Mouse (Mus musculus) stomach, postnatal 0 days (tissue): Measurements from ENCODE around the gene Kiss1r. TPM values are rescaled to one million over a fixed set of nuclear protein-coding genes. Genes with fewer than 3 reads are reported as not detected.
A peak's percentile ranks its signal among the peaks of the same experiment; 100 is the strongest.

Source experiments
- ATAC-seq: fragments of 200-750 bp; cut with Nextera tagmentation; 2 replicates; pipeline ENCODE4 v1.8.0; 2017; ENCODE audit not compliant: low FRiP score, low TSS enrichment
- DNase-seq: peaks from one replicate; pipeline ENCODE4 v3.0.0-alpha.2; 2016; ENCODE audit warnings: low spot score
- H3K27ac ChIP-seq: fragments of 300-500 bp; sonication (generic); replicated peaks from 2 replicates; pipeline ENCODE4 v1.5.1; 2014; ENCODE audit warnings: mild to moderate bottlenecking, control low read depth
- H3K27me3 ChIP-seq: fragments of 300-500 bp; sonication (generic); 2 replicates; pipeline ENCODE4 v1.6.1; 2014; ENCODE audit warnings: low read length; ENCODE audit not compliant: control insufficient read depth, insufficient read depth
- H3K36me3 ChIP-seq: fragments of 300-500 bp; sonication (generic); 2 replicates; pipeline ENCODE4 v1.6.1; 2014; ENCODE audit warnings: low read length, mixed read lengths; ENCODE audit not compliant: control insufficient read depth, insufficient read depth
- H3K4me1 ChIP-seq: fragments of 300-500 bp; sonication (generic); replicated peaks from 2 replicates; pipeline ENCODE4 v1.6.1; 2014; ENCODE audit warnings: antibody characterized with exemption; ENCODE audit not compliant: control insufficient read depth, insufficient read depth
- H3K4me2 ChIP-seq: fragments of 300-500 bp; sonication (generic); replicated peaks from 2 replicates; pipeline ENCODE4 v1.6.1; 2014; ENCODE audit warnings: low read depth, mild to moderate bottlenecking, control low read depth, moderate library complexity
- H3K4me3 ChIP-seq: fragments of 300-500 bp; sonication (generic); 2 replicates; pipeline ENCODE4 v1.5.1; 2014; ENCODE audit warnings: low read depth, low read length, control low read depth
- H3K9ac ChIP-seq: fragments of 300-500 bp; sonication (generic); 2 replicates; pipeline ENCODE4 v1.6.1; 2014; ENCODE audit warnings: mild to moderate bottlenecking, low read length, control low read depth, mixed read lengths
- H3K9me3 ChIP-seq: fragments of 300-500 bp; sonication (generic); 2 replicates; pipeline ENCODE4 v1.6.1; 2016; ENCODE audit warnings: low read length; ENCODE audit not compliant: control insufficient read depth
- CTCF ChIP-seq: IDR thresholded peaks from 2 replicates; pipeline ENCODE4 v1.5.1; 2016; ENCODE audit warnings: antibody characterized with exemption, low read depth, mild to moderate bottlenecking, moderate library complexity
- EP300 ChIP-seq: optimal IDR thresholded peaks from 2 replicates; pipeline ENCODE3; 2016; ENCODE audit warnings: antibody characterized with exemption
- WGBS: fragments of 180-500 bp; shearing (Covaris S2); extraction: QIAGEN DNeasy Blood & Tissue Kit; methylation state at CpG from one replicate; pipeline ENCODE4 v1.1.7; 2014; 5-methylcytosine and 5-hydroxymethylcytosine counted together
- polyA plus RNA-seq: library from polyadenylated mRNA; unstranded; fragments of >200 nt; fragmentation: Nextera tagmentation; extraction: Ambion mirVana; gene quantifications from 2 replicates; pipeline ENCODE4 v1.2.1, GENCODE M21; 2015

The Kiss1r gene
- polyA plus RNA-seq, 1 experiment from 2014 or later: 0.79 TPM

GRCm38 (mm10) chr10:79928030-79928694 is 11.4 kb downstream of the Kiss1r start:
- peak overlapping the region; percentile 87 for H3K9ac ChIP-seq
- ATAC-seq (no peak), DNase-seq (peak; percentile 53)
- no peak for TF ChIP-seq CTCF
- peak overlapping the region; percentile 88 for H3K27ac ChIP-seq
- no peaks in the 10 kb centered on the region for H3K9me3 ChIP-seq
- H3K36me3 ChIP-seq: peaks cover 2% of the 10 kb centered on the region; the same call in 1 of the 2 replicates
- no peaks in the 10 kb centered on the region for H3K27me3 ChIP-seq
- peak overlapping the region; percentile 88 for H3K4me2 ChIP-seq
- 1% methylated on average over 26 of the region's 29 CpGs for WGBS
- H3K4me3 ChIP-seq: peak overlapping the region; percentile 96
- peaks cover 11% of the 10 kb centered on the region for H3K4me1 ChIP-seq

GRCm38 (mm10) chr10:79928907-79929701 is 12.3 kb downstream of the Kiss1r start:
- Histone ChIP-seq H3K27ac (0 out of 2 replicates have a peak overlapping the region, but pooled peaks have one; percentile 40), H3K4me2 (peak overlapping the region; percentile 88), H3K27me3 (no peaks in the 10 kb centered on the region), H3K4me3 (peak overlapping the region; percentile 96; the same call in 1 of the 2 replicates), H3K9ac (no peak overlapping the region), H3K36me3 (peaks cover 2% of the 10 kb centered on the region; the same call in 1 of the 2 replicates), H3K9me3 (no peaks in the 10 kb centered on the region), H3K4me1 (peaks cover 19% of the 10 kb centered on the region)
- TF ChIP-seq EP300 (no peak), CTCF (no peak)
- WGBS: 29% methylated on average over 9 of the region's 9 CpGs
- DNase-seq (no peak), ATAC-seq (no peak)

DNA sequence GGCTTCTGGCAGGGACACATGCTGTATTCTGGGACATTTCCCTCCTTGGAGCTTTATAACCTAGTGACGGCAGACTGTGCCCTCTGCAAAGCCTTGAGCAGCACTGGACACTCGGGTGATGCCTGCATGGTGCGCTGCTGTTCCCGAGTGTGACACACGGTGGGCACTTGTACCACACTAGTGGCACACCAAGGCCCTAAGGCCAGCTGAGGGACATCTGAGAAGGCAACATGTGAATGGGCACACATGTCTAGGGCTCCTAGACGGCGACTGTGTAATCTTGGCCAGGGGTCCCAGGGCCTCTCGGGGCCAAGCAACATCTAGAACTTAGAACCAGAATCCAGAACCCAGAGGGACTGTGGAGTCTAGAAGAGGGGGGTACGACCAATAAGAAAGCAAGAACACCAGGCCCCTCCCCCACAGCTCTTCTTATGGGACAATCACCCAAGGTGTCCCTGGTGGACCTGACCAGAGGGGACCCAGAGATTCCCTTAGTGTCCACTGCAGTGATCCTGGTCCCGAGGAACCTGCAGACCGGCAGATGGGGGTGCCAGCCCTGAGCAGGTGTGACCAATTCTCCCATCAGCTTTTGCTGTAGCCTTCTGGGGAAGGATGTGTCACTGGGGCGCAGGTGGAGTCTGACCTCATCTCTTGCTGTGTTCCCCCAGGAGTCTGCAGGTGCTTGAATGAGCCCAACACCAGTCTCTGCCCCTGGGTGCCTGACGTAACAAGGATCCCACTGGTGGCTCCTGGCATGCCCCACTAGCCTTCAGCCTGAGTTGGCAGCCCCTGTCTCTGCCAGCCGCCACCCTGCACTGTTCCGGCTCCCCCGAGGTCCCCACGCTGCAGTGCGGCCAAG is 13.4 kb downstream of the Kiss1r start:
- H3K36me3 ChIP-seq: peaks cover 2% of the 10 kb centered on the region; the same call in 1 of the 2 replicates
- H3K4me1 ChIP-seq: peaks cover 25% of the 10 kb centered on the region
- H3K27me3 ChIP-seq: no peaks in the 10 kb centered on the region
- H3K9me3 ChIP-seq: no peaks in the 10 kb centered on the region
- TF ChIP-seq CTCF (no peak), EP300 (no peak)
- no peak overlapping the region for H3K9ac ChIP-seq
- WGBS: 87% methylated on average over 18 of the region's 18 CpGs
- no peak overlapping the region for H3K27ac ChIP-seq
- DNase-seq (no peak), ATAC-seq (no peak)
- H3K4me2 ChIP-seq: no peak overlapping the region
- no peak overlapping the region for H3K4me3 ChIP-seq

DNA sequence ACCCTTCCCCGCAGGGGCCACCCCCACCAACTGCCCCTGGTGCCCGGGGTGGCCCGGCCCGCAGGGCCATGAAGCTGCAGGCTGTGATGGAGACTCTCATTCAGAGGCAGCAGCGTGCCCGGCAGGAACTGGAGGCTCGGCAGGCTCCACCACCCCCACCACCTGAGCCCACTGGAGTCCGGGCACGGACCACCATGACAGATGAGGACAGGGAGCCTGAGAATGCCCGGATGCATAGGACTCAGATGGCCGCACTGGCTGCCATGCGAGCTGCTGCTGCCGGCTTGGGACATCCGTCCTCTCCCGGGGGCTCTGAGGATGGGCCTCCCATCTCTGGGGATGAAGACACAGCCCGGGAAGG is 14.0 kb downstream of the Kiss1r start:
- H3K4me1 ChIP-seq: peaks cover 25% of the 10 kb centered on the region
- H3K4me2 ChIP-seq: no peak overlapping the region

GRCm38 (mm10) chr10:79931797-79932196 is 15.0 kb downstream of the Kiss1r start:
- WGBS: 80% methylated on average over 9 of the region's 9 CpGs
- Histone ChIP-seq H3K27ac (no peak overlapping the region), H3K36me3 (peaks cover 2% of the 10 kb centered on the region; the same call in 1 of the 2 replicates), H3K27me3 (no peaks in the 10 kb centered on the region), H3K9me3 (no peaks in the 10 kb centered on the region), H3K4me1 (peaks cover 22% of the 10 kb centered on the region), H3K4me2 (no peak overlapping the region), H3K9ac (no peak overlapping the region), H3K4me3 (no peak overlapping the region)
- ATAC-seq: no peak
- no peak for DNase-seq
- TF ChIP-seq EP300: no peak
- no peak for TF ChIP-seq CTCF

More for the DNA sequence above, 14.0 kb downstream of the Kiss1r start:
- Histone ChIP-seq H3K9me3 (no peaks in the 10 kb centered on the region), H3K27me3 (no peaks in the 10 kb centered on the region), H3K4me3 (no peak overlapping the region), H3K27ac (no peak overlapping the region), H3K36me3 (peaks cover 2% of the 10 kb centered on the region; the same call in 1 of the 2 replicates), H3K9ac (no peak overlapping the region)
- ATAC-seq (no peak), DNase-seq (no peak)
- 89% methylated on average over 16 of the region's 16 CpGs for WGBS
- no peak for TF ChIP-seq CTCF
- TF ChIP-seq EP300: no peak
